7 mouse cellular contexts compared by ENCODE assay signal in the genomic region with DNA sequence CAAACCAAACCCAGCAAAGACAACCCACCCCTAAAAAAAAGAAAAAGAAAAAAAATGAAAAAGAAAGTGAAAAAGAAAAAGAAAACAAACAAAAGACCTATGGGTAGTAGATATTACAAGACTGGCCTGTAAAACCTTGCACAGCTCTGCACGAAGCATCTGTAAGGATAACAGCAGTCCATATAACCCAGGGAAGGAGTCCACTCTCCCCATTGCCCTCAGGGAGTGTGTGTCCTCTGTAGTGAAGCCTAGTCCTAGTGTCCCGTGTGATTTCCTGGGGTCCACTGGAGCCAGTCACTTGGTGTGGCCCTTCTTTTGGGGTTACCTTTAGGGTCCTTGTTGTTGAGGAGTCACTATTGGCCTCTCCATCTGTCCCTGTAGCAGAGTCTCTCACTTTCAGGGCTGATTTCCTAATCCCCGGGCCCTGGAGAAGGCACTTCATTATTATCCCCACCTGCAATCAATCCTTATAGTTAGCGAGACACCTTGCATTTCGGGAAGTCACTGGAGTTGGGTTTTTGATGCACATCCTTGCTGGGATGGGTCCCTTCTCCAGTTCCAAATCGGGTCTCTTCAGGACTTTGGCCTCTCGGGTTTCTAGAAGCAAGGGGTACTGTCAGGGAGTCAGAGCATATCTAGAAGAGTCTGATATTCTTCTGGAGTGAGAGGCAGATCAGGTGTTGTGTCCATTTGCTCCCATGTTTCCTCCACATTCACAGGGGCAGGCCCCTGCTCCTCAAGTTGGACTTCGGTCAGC. TPM values are rescaled to one million over a fixed set of nuclear protein-coding genes. Genes with fewer than 3 reads are reported as not detected.
A peak's percentile ranks its signal among the peaks of the same experiment; 100 is the strongest.
DNase-seq lines count a peak whose midpoint lies in the region; ATAC-seq lines count a peak whose summit lies in the region.
"Not testable (repeated sequence)": the region's sequence is repeated elsewhere in the genome, so short reads cannot be mapped to it uniquely, and the experiment has no call there.

No protein-coding gene starts in this region.

- H3K9me3 ChIP-seq in forebrain, embryonic 11.5 days (ENCODE audit: control insufficient read depth, low read length); heart, embryonic 13.5 days; kidney, embryonic 14.5 days (ENCODE audit: control insufficient read depth, low read length); liver, embryonic 12.5 days (replicated peaks): not testable (repeated sequence)

- H3K27ac ChIP-seq in forebrain, embryonic 11.5 days (ENCODE audit: low read depth, low read length); heart, embryonic 13.5 days (replicated peaks); kidney, embryonic 14.5 days (ENCODE audit: low read depth, low read length); liver, embryonic 12.5 days: not testable (repeated sequence)

- not testable (repeated sequence) for H3K27me3 ChIP-seq in forebrain, embryonic 11.5 days (ENCODE audit: control insufficient read depth, insufficient read depth, low read length); heart, embryonic 13.5 days (replicated peaks); kidney, embryonic 14.5 days (ENCODE audit: control insufficient read depth, insufficient read depth, low read length); liver, embryonic 12.5 days (replicated peaks); splenic B cell, adult 2 months (ENCODE audit: control insufficient read depth, insufficient read depth, low read length, poor library complexity, severe bottlenecking)

- H3K36me3 ChIP-seq in forebrain, embryonic 11.5 days (ENCODE audit: control insufficient read depth, insufficient read depth, low read length); heart, embryonic 13.5 days; kidney, embryonic 14.5 days (ENCODE audit: control insufficient read depth, insufficient read depth, low read length); liver, embryonic 12.5 days; splenic B cell, adult 2 months (ENCODE audit: control insufficient read depth, insufficient read depth, low read length, poor library complexity, severe bottlenecking): not testable (repeated sequence)

- ATAC-seq in forebrain, embryonic 11.5 days (replicated peaks; ENCODE audit: low FRiP score), result peak; percentile 90
- ATAC-seq in heart, embryonic 13.5 days (ENCODE audit: extremely low read depth, insufficient number of reproducible peaks, low FRiP score, low TSS enrichment), result peak; percentile 76
- ATAC-seq in kidney, embryonic 14.5 days (ENCODE audit: low FRiP score, low TSS enrichment), result peak; percentile 89
- peak; percentile 77 for ATAC-seq in liver, embryonic 12.5 days
- peak; percentile 55; the same call in 1 of the 2 replicates for ATAC-seq in monocyte, adult 5-6 weeks (replicated peaks; ENCODE audit: insufficient number of reproducible peaks, low FRiP score, low TSS enrichment, poor library complexity, severe bottlenecking)

- H3K9ac ChIP-seq in forebrain, embryonic 11.5 days (ENCODE audit: low read length); heart, embryonic 13.5 days; kidney, embryonic 14.5 days (ENCODE audit: low read depth, low read length); liver, embryonic 12.5 days: not testable (repeated sequence)

- H3K4me1 ChIP-seq in forebrain, embryonic 11.5 days (replicated peaks; ENCODE audit: control insufficient read depth, insufficient read depth, low read length); heart, embryonic 13.5 days; kidney, embryonic 14.5 days (ENCODE audit: control insufficient read depth, insufficient read depth, low read length); liver, embryonic 12.5 days: not testable (repeated sequence)

- WGBS in forebrain, embryonic 11.5 days, result 88% methylated on average over 7 of the region's 8 CpGs
- WGBS in heart, embryonic 13.5 days, result 73% methylated on average over 8 of the region's 8 CpGs
- 84% methylated on average over 7 of the region's 8 CpGs for WGBS in kidney, embryonic 14.5 days
- 64% methylated on average over 8 of the region's 8 CpGs for WGBS in liver, embryonic 12.5 days (ENCODE audit: insufficient replicate concordance)

- DNase-seq in adrenal gland, postnatal 4 days (ENCODE audit: low spot score in 2 of 2), result peak; percentile 78 to 80
- DNase-seq in forebrain, embryonic 11.5 days (ENCODE audit: low spot score), result peak; percentile 75
- peak; percentile 39 for DNase-seq in splenic B cell, adult 2 months (ENCODE audit: low read depth, low spot score)

- H3K4me2 ChIP-seq in forebrain, embryonic 11.5 days (ENCODE audit: low read depth, low read length, severe bottlenecking); heart, embryonic 13.5 days; kidney, embryonic 14.5 days (replicated peaks; ENCODE audit: low read depth, low read length); liver, embryonic 12.5 days: not testable (repeated sequence)

- H3K4me3 ChIP-seq in forebrain, embryonic 11.5 days (ENCODE audit: low read depth, low read length); heart, embryonic 13.5 days; kidney, embryonic 14.5 days (ENCODE audit: low read length); liver, embryonic 12.5 days: not testable (repeated sequence)

RNA-seq across cellular contexts. Expression of gene Gm4981, which starts 2.7 kb away (rescaled TPM):
- total RNA-seq in adrenal gland, postnatal 4 days (2021), result not detected
- not detected in 2 replicates for polyA plus RNA-seq in forebrain, embryonic 11.5 days (2014; fragmentation: Nextera tagmentation; extraction: Ambion mirVana)
- not detected in 2 replicates for polyA plus RNA-seq in heart, embryonic 13.5 days (2015; fragmentation: Nextera tagmentation; extraction: Ambion mirVana)
- polyA plus RNA-seq in kidney, embryonic 14.5 days (2014; fragmentation: Nextera tagmentation; extraction: Ambion mirVana), result not detected in 2 replicates
- polyA plus RNA-seq in liver, embryonic 12.5 days (2016; fragmentation: Nextera tagmentation; extraction: Ambion mirVana), result not detected in 2 replicates
- 0.19 to 0.64 TPM in 2 of 3 replicates, not detected in the other for total RNA-seq in monocyte, adult 5-6 weeks (2017)

RNA-seq across cellular contexts. Expression of gene Duxf3, which starts 6.7 kb away (rescaled TPM):
- not detected for total RNA-seq in adrenal gland, postnatal 4 days (2021)
- not detected in 2 replicates for polyA plus RNA-seq in forebrain, embryonic 11.5 days (2014; fragmentation: Nextera tagmentation; extraction: Ambion mirVana)
- not detected in 2 replicates for polyA plus RNA-seq in heart, embryonic 13.5 days (2015; fragmentation: Nextera tagmentation; extraction: Ambion mirVana)
- polyA plus RNA-seq in kidney, embryonic 14.5 days (2014; fragmentation: Nextera tagmentation; extraction: Ambion mirVana), result not detected in 2 replicates
- polyA plus RNA-seq in liver, embryonic 12.5 days (2016; fragmentation: Nextera tagmentation; extraction: Ambion mirVana), result not detected in 2 replicates
- total RNA-seq in monocyte, adult 5-6 weeks (2017), result not detected in 3 replicates

RNA-seq across cellular contexts. Expression of gene AW822073, which starts 14.4 kb away (rescaled TPM):
- not detected for total RNA-seq in adrenal gland, postnatal 4 days (2021)
- not detected in 2 replicates for polyA plus RNA-seq in forebrain, embryonic 11.5 days (2014; fragmentation: Nextera tagmentation; extraction: Ambion mirVana)
- polyA plus RNA-seq in heart, embryonic 13.5 days (2015; fragmentation: Nextera tagmentation; extraction: Ambion mirVana), result not detected in 2 replicates
- not detected in 2 replicates for polyA plus RNA-seq in kidney, embryonic 14.5 days (2014; fragmentation: Nextera tagmentation; extraction: Ambion mirVana)
- polyA plus RNA-seq in liver, embryonic 12.5 days (2016; fragmentation: Nextera tagmentation; extraction: Ambion mirVana), result not detected in 2 replicates
- not detected in 3 replicates for total RNA-seq in monocyte, adult 5-6 weeks (2017)

RNA-seq across cellular contexts. Expression of gene Gcc2, which starts 16.1 kb away (rescaled TPM):
- total RNA-seq in adrenal gland, postnatal 4 days (2021), result 10 to 100 TPM; 51.6 to 56.6 TPM
- 45.7 and 48.0 TPM in 2 replicates for polyA plus RNA-seq in forebrain, embryonic 11.5 days (2014; fragmentation: Nextera tagmentation; extraction: Ambion mirVana)
- polyA plus RNA-seq in heart, embryonic 13.5 days (2015; fragmentation: Nextera tagmentation; extraction: Ambion mirVana), result 45.3 and 48.2 TPM in 2 replicates
- 52.2 and 62.0 TPM in 2 replicates for polyA plus RNA-seq in kidney, embryonic 14.5 days (2014; fragmentation: Nextera tagmentation; extraction: Ambion mirVana)
- 30.2 and 33.6 TPM in 2 replicates for polyA plus RNA-seq in liver, embryonic 12.5 days (2016; fragmentation: Nextera tagmentation; extraction: Ambion mirVana)
- total RNA-seq in monocyte, adult 5-6 weeks (2017), result 35.0 to 48.5 TPM (median 37.9 TPM) in 3 replicates
